Mouse (Mus musculus) limb, embryonic 12.5 days (tissue): ENCODE results near the gene Lrrc61. TPM values are rescaled to one million over a fixed set of nuclear protein-coding genes. Genes with fewer than 3 reads are reported as not detected.

ENCODE experiments used
- ATAC-seq: fragments of 200-750 bp; cut with Nextera tagmentation; 2 replicates; pipeline ENCODE4 v1.8.0; 2017; ENCODE audit warnings: low read depth, moderate TSS enrichment; ENCODE audit not compliant: insufficient number of reproducible peaks, insufficient read depth, low FRiP score, low TSS enrichment
- H3K27ac ChIP-seq: fragments of 300-500 bp; sonication (generic); 2 replicates; pipeline ENCODE4 v1.5.1; 2016; ENCODE audit warnings: mild to moderate bottlenecking, moderate library complexity
- H3K27me3 ChIP-seq: fragments of 300-500 bp; sonication (generic); 2 replicates; pipeline ENCODE4 v1.6.1; 2016; ENCODE audit warnings: mild to moderate bottlenecking, moderate library complexity
- H3K36me3 ChIP-seq: fragments of 300-500 bp; sonication (generic); 2 replicates; pipeline ENCODE4 v1.6.1; 2016; ENCODE audit warnings: mild to moderate bottlenecking, moderate library complexity
- H3K4me1 ChIP-seq: fragments of 300-500 bp; sonication (generic); replicated peaks from 2 replicates; pipeline ENCODE4 v1.6.1; 2016
- H3K4me2 ChIP-seq: fragments of 300-500 bp; sonication (generic); 2 replicates; pipeline ENCODE4 v1.6.1; 2016; ENCODE audit warnings: mild to moderate bottlenecking, moderate library complexity
- H3K4me3 ChIP-seq: fragments of 300-500 bp; sonication (generic); replicated peaks from 2 replicates; pipeline ENCODE4 v1.5.1; 2016; ENCODE audit warnings: mild to moderate bottlenecking
- H3K9ac ChIP-seq: fragments of 300-500 bp; sonication (generic); replicated peaks from 2 replicates; pipeline ENCODE4 v1.6.1; 2016; ENCODE audit warnings: mild to moderate bottlenecking, moderate library complexity
- H3K9me3 ChIP-seq: fragments of 300-500 bp; sonication (generic); 2 replicates; pipeline ENCODE4 v1.6.1; 2016; ENCODE audit warnings: mild to moderate bottlenecking, moderate library complexity
- WGBS: fragments of 180-500 bp; shearing (Covaris S2); methylation state at CpG from one replicate; pipeline ENCODE4 v1.1.7; 2016; 5-methylcytosine and 5-hydroxymethylcytosine counted together
- polyA plus RNA-seq: library from polyadenylated mRNA; unstranded; fragments of >200 nt; fragmentation: Nextera tagmentation; extraction: Ambion mirVana; gene quantifications from 2 replicates; pipeline ENCODE4 v1.2.1, GENCODE M21; 2016

The Lrrc61 gene
- polyA plus RNA-seq, 1 experiment from 2014 or later = 9.0 TPM

- 1% methylated on average over 40 of the region's 41 CpGs for WGBS
- peak; percentile 76 for ATAC-seq
- peak overlapping the region; percentile 80 for H3K4me2 ChIP-seq
- H3K36me3 ChIP-seq = peaks cover 44% of the 10 kb centered on the region
- H3K27me3 ChIP-seq = no peaks in the 10 kb centered on the region
- peaks cover 33% of the 10 kb centered on the region for H3K9me3 ChIP-seq
- H3K4me1 ChIP-seq = peaks cover 19% of the 10 kb centered on the region
- peak overlapping the region; percentile 86 for H3K27ac ChIP-seq
- H3K9ac ChIP-seq = peak overlapping the region; percentile 78
- H3K4me3 ChIP-seq = peak overlapping the region; percentile 79
Observed at GRCm38 (mm10) chr6:48594043-48594738, 39.6 kb downstream of the Lrrc61 start.

GRCm38 (mm10) chr6:48595278-48595677 is 40.7 kb downstream of the Lrrc61 start:
- H3K9ac ChIP-seq = peak overlapping the region; percentile 78; the same call in 1 of the 2 replicates
- no peak for ATAC-seq
- H3K4me1 ChIP-seq = peaks cover 17% of the 10 kb centered on the region
- 47% methylated on average over 1 of the region's 1 CpGs for WGBS
- H3K4me3 ChIP-seq = peak overlapping the region; percentile 79
- H3K9me3 ChIP-seq = peaks cover 34% of the 10 kb centered on the region
- peak overlapping the region; percentile 80 for H3K4me2 ChIP-seq
- H3K27me3 ChIP-seq = no peaks in the 10 kb centered on the region
- peaks cover 54% of the 10 kb centered on the region for H3K36me3 ChIP-seq
- H3K27ac ChIP-seq = no peak overlapping the region

- H3K36me3 ChIP-seq = peaks cover 55% of the 10 kb centered on the region
- H3K27ac ChIP-seq = no peak overlapping the region
- no peak overlapping the region for H3K4me3 ChIP-seq
- H3K9ac ChIP-seq = no peak overlapping the region
- ATAC-seq = no peak
- peaks cover 25% of the 10 kb centered on the region for H3K4me1 ChIP-seq
- no peaks in the 10 kb centered on the region for H3K27me3 ChIP-seq
- WGBS = 97% methylated on average over 45 of the region's 45 CpGs
- peaks cover 34% of the 10 kb centered on the region for H3K9me3 ChIP-seq
- H3K4me2 ChIP-seq = no peak overlapping the region
Observed at GRCm38 (mm10) chr6:48596545-48597232, 42.1 kb downstream of the Lrrc61 start.

GRCm38 (mm10) chr6:48597233-48597625 is 42.6 kb downstream of the Lrrc61 start:
- ATAC-seq = no peak
- no peak overlapping the region for H3K27ac ChIP-seq
- no peak overlapping the region for H3K4me3 ChIP-seq
- no peak overlapping the region for H3K9ac ChIP-seq
- peaks cover 25% of the 10 kb centered on the region for H3K4me1 ChIP-seq
- H3K36me3 ChIP-seq = peaks cover 55% of the 10 kb centered on the region
- H3K27me3 ChIP-seq = no peaks in the 10 kb centered on the region
- H3K4me2 ChIP-seq = no peak overlapping the region
- WGBS = 97% methylated on average over 27 of the region's 27 CpGs
- H3K9me3 ChIP-seq = peaks cover 34% of the 10 kb centered on the region

GRCm38 (mm10) chr6:48600594-48600993 is 46.0 kb downstream of the Lrrc61 start:
- WGBS = 87% methylated on average over 1 of the region's 1 CpGs
- Histone ChIP-seq H3K36me3 (peaks cover 47% of the 10 kb centered on the region), H3K4me1 (peaks cover 15% of the 10 kb centered on the region; the same call in 1 of the 2 replicates), H3K27ac (0 out of 2 replicates have a peak overlapping the region, but pooled peaks have one; percentile 79), H3K9me3 (peaks cover 29% of the 10 kb centered on the region), H3K9ac (no peak overlapping the region), H3K4me3 (no peak overlapping the region), H3K4me2 (no peak overlapping the region), H3K27me3 (no peaks in the 10 kb centered on the region)
- no peak for ATAC-seq

GRCm38 (mm10) chr6:48601271-48602079 is 46.9 kb downstream of the Lrrc61 start, which contains the start of gene Zfp775:
Gene Zfp775, plus strand, starts transcription at chr6:48602063.
- 4% methylated on average over 42 of the region's 42 CpGs for WGBS
- Histone ChIP-seq H3K36me3 (peaks cover 38% of the 10 kb centered on the region), H3K9ac (peak within 1 kb of the TSS; percentile 83)

GRCm38 (mm10) chr6:48602080-48602741 is 47.6 kb downstream of the Lrrc61 start:
- peaks cover 31% of the 10 kb centered on the region for H3K36me3 ChIP-seq
- H3K4me1 ChIP-seq = peaks cover 15% of the 10 kb centered on the region; the same call in 1 of the 2 replicates
- ATAC-seq = peak; percentile 78
- H3K27me3 ChIP-seq = no peaks in the 10 kb centered on the region
- peak overlapping the region; percentile 83 for H3K9ac ChIP-seq
- H3K9me3 ChIP-seq = peaks cover 13% of the 10 kb centered on the region
- H3K4me2 ChIP-seq = peak overlapping the region; percentile 84
- peak overlapping the region; percentile 66 for H3K4me3 ChIP-seq
- peak overlapping the region; percentile 79 for H3K27ac ChIP-seq
- under 1% methylated on average over 28 of the region's 28 CpGs for WGBS

More at GRCm38 (mm10) chr6:48601271-48602079, 46.9 kb downstream of the Lrrc61 start, which contains the start of gene Zfp775:
- H3K27ac ChIP-seq = peak within 1 kb of the TSS; percentile 79
- peaks cover 15% of the 10 kb centered on the region; the same call in 1 of the 2 replicates for H3K4me1 ChIP-seq
- H3K9me3 ChIP-seq = peaks cover 20% of the 10 kb centered on the region
- peak; percentile 99 for ATAC-seq
- H3K27me3 ChIP-seq = no peaks in the 10 kb centered on the region
- H3K4me3 ChIP-seq = peak within 1 kb of the TSS; percentile 66
- H3K4me2 ChIP-seq = peak within 1 kb of the TSS; percentile 84

GRCm38 (mm10) chr6:48608124-48608523 is 53.5 kb downstream of the Lrrc61 start:
- H3K4me2 ChIP-seq = no peak overlapping the region
- no peaks in the 10 kb centered on the region for H3K4me1 ChIP-seq
- 72% methylated on average over 2 of the region's 2 CpGs for WGBS
- H3K4me3 ChIP-seq = no peak overlapping the region
- no peak overlapping the region for H3K27ac ChIP-seq
- H3K27me3 ChIP-seq = no peaks in the 10 kb centered on the region
- no peak overlapping the region for H3K9ac ChIP-seq
- ATAC-seq = no peak
- peaks cover 3% of the 10 kb centered on the region; the same call in 1 of the 2 replicates for H3K36me3 ChIP-seq
- H3K9me3 ChIP-seq = no peaks in the 10 kb centered on the region

- Histone ChIP-seq H3K4me2 (no peak overlapping the region), H3K27me3 (no peaks in the 10 kb centered on the region), H3K27ac (no peak overlapping the region), H3K4me1 (no peaks in the 10 kb centered on the region), H3K9ac (no peak overlapping the region), H3K36me3 (peaks cover 17% of the 10 kb centered on the region), H3K9me3 (no peaks in the 10 kb centered on the region), H3K4me3 (no peak overlapping the region)
- no peak for ATAC-seq
- WGBS = 73% methylated on average over 7 of the region's 7 CpGs
Observed at GRCm38 (mm10) chr6:48609512-48609911, 54.9 kb downstream of the Lrrc61 start.

- no peak for ATAC-seq
- no peaks in the 10 kb centered on the region for H3K4me1 ChIP-seq
- WGBS = 87% methylated on average over 3 of the region's 3 CpGs
- no peaks in the 10 kb centered on the region for H3K9me3 ChIP-seq
- H3K4me3 ChIP-seq = no peak overlapping the region
- no peak overlapping the region for H3K4me2 ChIP-seq
- no peaks in the 10 kb centered on the region for H3K27me3 ChIP-seq
- H3K9ac ChIP-seq = no peak overlapping the region
- H3K27ac ChIP-seq = no peak overlapping the region
- H3K36me3 ChIP-seq = peaks cover 26% of the 10 kb centered on the region
Observed at GRCm38 (mm10) chr6:48610657-48611056, 56.1 kb downstream of the Lrrc61 start.
